Mouse (Mus musculus) cerebellum, postnatal 4 days (tissue): ENCODE measurements around the gene Catsper2.
"Not testable (repeated sequence)": the region's sequence is repeated elsewhere in the genome, so short reads cannot be mapped to it uniquely, and the experiment has no call there.

Experiments
- DNase-seq, 2 experiments: peaks; one replicate each; pipeline ENCODE4 v3.0.0; 2022; ENCODE audit warnings: low spot score in 2 of 2, mixed read lengths in 1 of 2

Catsper2 gene

GRCm38 (mm10) chr2:121434854-121435253 is 21.3 kb upstream of the Catsper2 start:
- DNase-seq, result no peak

GRCm38 (mm10) chr2:121425890-121426289 is 12.3 kb upstream of the Catsper2 start:
- no peak for DNase-seq

GRCm38 (mm10) chr2:121423166-121423565 is 9.6 kb upstream of the Catsper2 start:
- no peak for DNase-seq

- DNase-seq, result no peak
Measured at GRCm38 (mm10) chr2:121418476-121418875, 4.9 kb upstream of the Catsper2 start.

GRCm38 (mm10) chr2:121416356-121416755 is 2.8 kb upstream of the Catsper2 start:
- no peak for DNase-seq

GRCm38 (mm10) chr2:121415591-121415990 is 2.0 kb upstream of the Catsper2 start:
- no peak for DNase-seq

GRCm38 (mm10) chr2:121415103-121415502 is 1.5 kb upstream of the Catsper2 start:
- no peak for DNase-seq

GRCm38 (mm10) chr2:121414139-121414685 is 620 bp upstream of the Catsper2 start:
- DNase-seq, result peak in 1 of 2 experiments; percentile 25

GRCm38 (mm10) chr2:121412843-121413386 is 677 bp downstream of the Catsper2 start:
- DNase-seq, result no peak

- peak in 1 of 2 experiments; percentile 8 for DNase-seq
Measured at GRCm38 (mm10) chr2:121408160-121408559, 5.4 kb downstream of the Catsper2 start.

- no peak for DNase-seq
Measured at GRCm38 (mm10) chr2:121403296-121403695, 10.3 kb downstream of the Catsper2 start.

- DNase-seq, result peak; percentile 70 to 87
Measured at GRCm38 (mm10) chr2:121396624-121397023, 17.0 kb downstream of the Catsper2 start.

- not testable (repeated sequence) for DNase-seq
Measured at GRCm38 (mm10) chr2:121386961-121387575, 26.5 kb downstream of the Catsper2 start, which contains the start of gene Strc. TSS of gene Strc (minus strand) at chr2:121387168.

GRCm38 (mm10) chr2:121374766-121375165 is 38.8 kb downstream of the Catsper2 start:
- DNase-seq, result no peak

GRCm38 (mm10) chr2:121372266-121372665 is 41.3 kb downstream of the Catsper2 start:
- DNase-seq, result no peak

- no peak for DNase-seq
Measured at GRCm38 (mm10) chr2:121370921-121371320, 42.7 kb downstream of the Catsper2 start.

GRCm38 (mm10) chr2:121368831-121369230 is 44.8 kb downstream of the Catsper2 start:
- peak in 1 of 2 experiments; percentile 68 for DNase-seq

- DNase-seq, result no peak
Measured at GRCm38 (mm10) chr2:121363656-121364055, 49.9 kb downstream of the Catsper2 start.

GRCm38 (mm10) chr2:121359461-121359860 is 54.1 kb downstream of the Catsper2 start:
- no peak for DNase-seq

- DNase-seq, result peak in 1 of 2 experiments; percentile 47
Measured at GRCm38 (mm10) chr2:121358381-121358780, 55.2 kb downstream of the Catsper2 start.

- no peak for DNase-seq
Measured at GRCm38 (mm10) chr2:121357961-121358360, 55.6 kb downstream of the Catsper2 start.

- no peak for DNase-seq
Measured at GRCm38 (mm10) chr2:121357494-121357893, 56.1 kb downstream of the Catsper2 start, which contains the start of gene Ckmt1. TSS of gene Ckmt1 (plus strand) at chr2:121357714.
